Mouse (Mus musculus) lung, postnatal 0 days (tissue): Measurements from ENCODE around the gene Mrgpra2a. TPM values are rescaled to one million over a fixed set of nuclear protein-coding genes. Genes with fewer than 3 reads are reported as not detected.
"Not testable (repeated sequence)": the region's sequence is repeated elsewhere in the genome, so short reads cannot be mapped to it uniquely, and the experiment has no call there.

ENCODE experiments used
- ATAC-seq: fragments of 200-750 bp; cut with Nextera tagmentation; 2 replicates; pipeline ENCODE4 v1.8.0; 2017; ENCODE audit warnings: moderate library complexity
- DNase-seq: peaks from one replicate; pipeline ENCODE4 v3.0.0-alpha.2; 2016; ENCODE audit warnings: low spot score
- H3K27ac ChIP-seq: fragments of 300-500 bp; sonication (generic); 2 replicates; pipeline ENCODE4 v1.5.1; 2014; ENCODE audit warnings: antibody characterized with exemption, mild to moderate bottlenecking, low read length, mixed read lengths
- H3K27me3 ChIP-seq: fragments of 300-500 bp; sonication (generic); replicated peaks from 2 replicates; pipeline ENCODE4 v1.6.1; 2014; ENCODE audit warnings: low read length, mixed read lengths; ENCODE audit not compliant: insufficient read depth
- H3K36me3 ChIP-seq: fragments of 300-500 bp; sonication (generic); 2 replicates; pipeline ENCODE4 v1.6.1; 2014; ENCODE audit warnings: low read length, mixed read lengths; ENCODE audit not compliant: insufficient read depth
- H3K4me1 ChIP-seq: fragments of 300-500 bp; sonication (generic); 2 replicates; pipeline ENCODE4 v1.6.1; 2014; ENCODE audit warnings: antibody characterized with exemption, low read depth, low read length, mixed read lengths; ENCODE audit not compliant: insufficient read depth
- H3K4me2 ChIP-seq: fragments of 300-500 bp; sonication (generic); replicated peaks from 2 replicates; pipeline ENCODE4 v1.6.1; 2014; ENCODE audit warnings: low read depth, mild to moderate bottlenecking, low read length, moderate library complexity, mixed read lengths
- H3K4me3 ChIP-seq: fragments of 300-500 bp; sonication (generic); 2 replicates; pipeline ENCODE4 v1.5.1; 2014; ENCODE audit warnings: low read depth, low read length
- H3K9ac ChIP-seq: fragments of 300-500 bp; sonication (generic); replicated peaks from 2 replicates; pipeline ENCODE4 v1.6.1; 2014; ENCODE audit warnings: low read depth, mild to moderate bottlenecking
- H3K9me3 ChIP-seq: fragments of 300-500 bp; sonication (generic); 2 replicates; pipeline ENCODE4 v1.6.1; 2016; ENCODE audit warnings: low read length, mixed read lengths
- WGBS: fragments of 180-500 bp; shearing (Covaris S2); extraction: QIAGEN DNeasy Blood & Tissue Kit; methylation state at CpG from one replicate; pipeline ENCODE4 v1.1.7; 2014; 5-methylcytosine and 5-hydroxymethylcytosine counted together
- polyA plus RNA-seq: library from polyadenylated mRNA; unstranded; fragments of >200 nt; fragmentation: Nextera tagmentation; extraction: Ambion mirVana; gene quantifications from 2 replicates; pipeline ENCODE4 v1.2.1, GENCODE M21; 2015

The Mrgpra2a gene
- polyA plus RNA-seq, result 0.27 TPM in 1 of 2 replicates, not detected in the other

DNA sequence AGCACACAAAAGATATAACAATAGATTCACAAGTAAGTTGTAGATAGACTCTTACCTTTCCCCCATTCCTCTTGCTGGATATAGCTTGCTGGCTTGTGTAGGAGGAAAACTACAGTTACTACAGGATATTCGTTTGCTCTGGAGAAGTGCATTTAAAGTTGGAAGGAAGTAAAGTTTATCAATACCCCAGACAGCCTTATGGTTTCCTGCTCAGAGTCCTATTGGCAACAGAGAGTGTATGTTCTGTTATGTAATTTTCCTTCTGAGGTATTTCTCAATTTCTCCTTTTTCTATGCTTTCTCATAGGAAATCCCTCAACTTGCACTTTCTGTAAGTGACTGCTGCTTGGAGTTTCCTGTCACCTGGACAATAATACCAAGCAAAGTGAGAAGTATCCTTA lies at the start of gene Mrgpra2a:
Mrgpra2a (minus strand) TSS at position 125 of the 400 bp plus-strand sequence.
- H3K4me1 ChIP-seq, H3K27ac ChIP-seq, H3K9me3 ChIP-seq, ATAC-seq, H3K36me3 ChIP-seq, H3K9ac ChIP-seq, H3K27me3 ChIP-seq, H3K4me3 ChIP-seq, DNase-seq, H3K4me2 ChIP-seq: not testable (repeated sequence)
- WGBS, result no CpG with 5 or more reads among the region's 1 CpGs

DNA sequence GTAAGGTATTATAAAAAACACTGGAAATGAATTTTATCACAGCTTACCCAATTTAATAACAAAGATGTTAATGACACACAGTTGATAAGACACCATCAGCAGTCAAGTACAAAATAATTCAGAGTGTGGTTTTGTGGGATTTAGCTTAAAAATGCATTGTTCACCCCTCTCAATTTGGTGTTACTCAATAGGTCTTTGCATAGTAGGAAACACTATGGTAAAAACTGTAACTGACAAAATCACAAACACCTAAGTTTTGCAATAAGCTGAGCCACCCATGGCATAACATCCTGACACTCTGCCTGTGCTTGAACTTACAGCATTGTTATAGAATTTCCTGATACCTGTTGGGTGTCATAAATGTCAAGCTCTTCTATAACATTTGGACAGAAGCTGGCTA lies 39.3 kb upstream of the Mrgpra2a start:
- DNase-seq, H3K27ac ChIP-seq, H3K27me3 ChIP-seq, H3K36me3 ChIP-seq, H3K9me3 ChIP-seq, ATAC-seq, H3K4me2 ChIP-seq, H3K4me3 ChIP-seq, H3K9ac ChIP-seq, H3K4me1 ChIP-seq: not testable (repeated sequence)

DNA sequence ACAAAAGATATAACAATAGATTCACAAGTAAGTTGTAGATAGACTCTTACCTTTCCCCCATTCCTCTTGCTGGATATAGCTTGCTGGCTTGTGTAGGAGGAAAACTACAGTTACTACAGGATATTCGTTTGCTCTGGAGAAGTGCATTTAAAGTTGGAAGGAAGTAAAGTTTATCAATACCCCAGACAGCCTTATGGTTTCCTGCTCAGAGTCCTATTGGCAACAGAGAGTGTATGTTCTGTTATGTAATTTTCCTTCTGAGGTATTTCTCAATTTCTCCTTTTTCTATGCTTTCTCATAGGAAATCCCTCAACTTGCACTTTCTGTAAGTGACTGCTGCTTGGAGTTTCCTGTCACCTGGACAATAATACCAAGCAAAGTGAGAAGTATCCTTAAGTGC lies 37.5 kb upstream of the Mrgpra2a start:
- not testable (repeated sequence) for ATAC-seq, H3K4me1 ChIP-seq, H3K4me2 ChIP-seq, H3K9me3 ChIP-seq, H3K27ac ChIP-seq, DNase-seq, H3K36me3 ChIP-seq, H3K4me3 ChIP-seq, H3K27me3 ChIP-seq, H3K9ac ChIP-seq
- WGBS, result no CpG with 5 or more reads among the region's 1 CpGs

DNA sequence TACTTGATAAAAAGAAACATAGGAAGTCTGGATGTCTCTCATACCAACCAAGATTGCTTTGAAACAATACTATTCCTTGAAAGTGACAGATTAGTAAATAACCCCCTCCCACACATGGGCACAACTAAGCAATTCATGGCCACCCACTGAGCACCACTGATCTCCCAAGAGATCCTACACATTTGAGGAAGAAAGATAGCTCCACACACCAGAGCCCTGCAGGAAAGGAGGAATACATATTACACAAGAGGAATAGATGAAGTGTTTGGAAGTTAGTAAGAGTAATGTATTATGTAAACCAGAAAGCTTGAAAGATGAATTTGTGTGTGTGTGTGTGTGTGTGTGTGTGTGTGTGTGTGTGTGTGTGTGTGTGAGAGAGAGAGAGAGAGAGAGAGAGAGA lies 31.2 kb upstream of the Mrgpra2a start:
- ATAC-seq, H3K27me3 ChIP-seq, H3K9me3 ChIP-seq, H3K36me3 ChIP-seq, H3K27ac ChIP-seq, H3K9ac ChIP-seq, H3K4me2 ChIP-seq, DNase-seq, H3K4me1 ChIP-seq, H3K4me3 ChIP-seq: not testable (repeated sequence)

DNA sequence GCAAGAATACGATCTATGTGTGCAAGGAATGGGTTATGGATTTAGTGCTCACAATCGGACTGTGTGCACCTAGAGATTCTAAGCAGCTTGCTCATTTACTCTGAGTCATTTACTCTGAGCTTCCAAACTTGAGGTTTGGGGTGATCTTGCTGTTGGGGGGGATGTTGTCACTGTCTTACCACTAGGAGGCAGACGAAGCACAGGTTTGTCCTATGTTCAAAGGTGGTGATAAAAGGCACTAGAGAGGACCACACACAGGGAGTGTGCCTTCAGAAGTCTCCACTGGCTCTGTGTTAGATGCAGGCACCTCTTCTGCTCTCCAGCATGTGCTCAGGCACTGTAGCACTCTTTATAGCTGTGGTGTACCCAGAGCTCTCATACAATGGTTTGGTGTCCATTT lies 22.0 kb upstream of the Mrgpra2a start:
- not testable (repeated sequence) for H3K9ac ChIP-seq, ATAC-seq, H3K9me3 ChIP-seq, H3K36me3 ChIP-seq, H3K27me3 ChIP-seq, DNase-seq, H3K4me1 ChIP-seq, H3K27ac ChIP-seq, H3K4me2 ChIP-seq, H3K4me3 ChIP-seq
- 4% methylated on average over 1 of the region's 3 CpGs for WGBS

DNA sequence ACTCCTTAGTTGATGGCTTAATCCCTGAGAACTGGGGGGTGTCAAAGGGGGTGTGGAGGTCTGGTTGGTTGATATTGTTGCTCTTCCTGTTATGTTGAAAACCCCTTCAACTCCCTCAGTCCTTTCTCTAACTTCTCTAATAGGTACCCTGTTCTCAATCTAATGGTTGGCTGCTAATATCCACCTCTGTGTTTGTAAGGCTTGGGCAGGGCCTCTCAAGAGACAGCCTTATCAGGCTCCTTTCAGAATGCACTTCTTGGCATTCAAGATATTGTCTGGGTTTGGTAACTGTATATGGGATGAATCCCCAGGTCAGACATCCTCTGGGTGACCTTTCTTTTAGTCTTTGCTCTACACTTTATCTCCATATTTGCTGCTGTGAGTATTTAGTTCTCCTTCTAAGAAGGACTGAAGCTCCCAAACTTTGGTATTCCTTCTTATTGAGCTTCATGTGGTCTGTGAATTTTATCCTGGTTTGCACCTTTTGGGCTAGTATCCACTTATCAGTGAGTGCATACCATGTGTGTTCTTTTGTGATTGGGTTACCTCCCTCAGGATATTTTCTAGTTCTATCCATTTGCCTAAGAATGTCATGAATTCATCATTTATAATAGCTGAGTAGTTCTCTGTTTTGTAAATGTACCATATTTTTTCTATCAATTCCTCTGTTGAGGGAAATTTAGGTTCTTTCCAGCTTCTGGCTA lies 13.5 kb upstream of the Mrgpra2a start:
- not testable (repeated sequence) for H3K9ac ChIP-seq, H3K27me3 ChIP-seq, ATAC-seq, DNase-seq, H3K27ac ChIP-seq, H3K4me2 ChIP-seq, H3K36me3 ChIP-seq, H3K9me3 ChIP-seq, H3K4me3 ChIP-seq, H3K4me1 ChIP-seq

DNA sequence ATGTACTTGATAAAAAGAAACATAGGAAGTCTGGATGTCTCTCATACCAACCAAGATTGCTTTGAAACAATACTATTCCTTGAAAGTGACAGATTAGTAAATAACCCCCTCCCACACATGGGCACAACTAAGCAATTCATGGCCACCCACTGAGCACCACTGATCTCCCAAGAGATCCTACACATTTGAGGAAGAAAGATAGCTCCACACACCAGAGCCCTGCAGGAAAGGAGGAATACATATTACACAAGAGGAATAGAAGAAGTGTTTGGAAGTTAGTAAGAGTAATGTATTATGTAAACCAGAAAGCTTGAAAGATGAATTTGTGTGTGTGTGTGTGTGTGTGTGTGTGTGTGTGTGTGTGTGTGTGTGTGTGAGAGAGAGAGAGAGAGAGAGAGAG lies 6.2 kb downstream of the Mrgpra2a start:
- not testable (repeated sequence) for H3K9ac ChIP-seq, ATAC-seq, H3K27ac ChIP-seq, H3K4me2 ChIP-seq, DNase-seq, H3K36me3 ChIP-seq, H3K27me3 ChIP-seq, H3K4me1 ChIP-seq, H3K9me3 ChIP-seq, H3K4me3 ChIP-seq

DNA sequence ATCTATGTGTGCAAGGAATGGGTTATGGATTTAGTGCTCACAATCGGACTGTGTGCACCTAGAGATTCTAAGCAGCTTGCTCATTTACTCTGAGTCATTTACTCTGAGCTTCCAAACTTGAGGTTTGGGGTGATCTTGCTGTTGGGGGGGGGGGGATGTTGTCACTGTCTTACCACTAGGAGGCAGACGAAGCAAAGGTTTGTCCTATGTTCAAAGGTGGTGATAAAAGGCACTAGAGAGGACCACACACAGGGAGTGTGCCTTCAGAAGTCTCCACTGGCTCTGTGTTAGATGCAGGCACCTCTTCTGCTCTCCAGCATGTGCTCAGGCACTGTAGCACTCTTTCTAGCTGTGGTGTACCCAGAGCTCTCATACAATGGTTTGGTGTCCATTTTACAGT lies 15.5 kb downstream of the Mrgpra2a start:
- not testable (repeated sequence) for H3K4me1 ChIP-seq, H3K9ac ChIP-seq, ATAC-seq, H3K4me3 ChIP-seq, DNase-seq, H3K27ac ChIP-seq, H3K9me3 ChIP-seq, H3K36me3 ChIP-seq, H3K4me2 ChIP-seq, H3K27me3 ChIP-seq
- WGBS, result 0% methylated on average over 1 of the region's 2 CpGs

DNA sequence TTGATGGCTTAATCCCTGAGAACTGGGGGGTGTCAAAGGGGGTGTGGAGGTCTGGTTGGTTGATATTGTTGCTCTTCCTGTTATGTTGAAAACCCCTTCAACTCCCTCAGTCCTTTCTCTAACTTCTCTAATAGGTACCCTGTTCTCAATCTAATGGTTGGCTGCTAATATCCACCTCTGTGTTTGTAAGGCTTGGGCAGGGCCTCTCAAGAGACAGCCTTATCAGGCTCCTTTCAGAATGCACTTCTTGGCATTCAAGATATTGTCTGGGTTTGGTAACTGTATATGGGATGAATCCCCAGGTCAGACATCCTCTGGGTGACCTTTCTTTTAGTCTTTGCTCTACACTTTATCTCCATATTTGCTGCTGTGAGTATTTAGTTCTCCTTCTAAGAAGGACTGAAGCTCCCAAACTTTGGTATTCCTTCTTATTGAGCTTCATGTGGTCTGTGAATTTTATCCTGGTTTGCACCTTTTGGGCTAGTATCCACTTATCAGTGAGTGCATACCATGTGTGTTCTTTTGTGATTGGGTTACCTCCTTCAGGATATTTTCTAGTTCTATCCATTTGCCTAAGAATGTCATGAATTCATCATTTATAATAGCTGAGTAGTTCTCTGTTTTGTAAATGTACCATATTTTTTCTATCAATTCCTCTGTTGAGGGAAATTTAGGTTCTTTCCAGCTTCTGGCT lies 24.0 kb downstream of the Mrgpra2a start:
- ATAC-seq, H3K27me3 ChIP-seq, DNase-seq, H3K4me3 ChIP-seq, H3K4me2 ChIP-seq, H3K4me1 ChIP-seq, H3K9me3 ChIP-seq, H3K36me3 ChIP-seq, H3K27ac ChIP-seq, H3K9ac ChIP-seq: not testable (repeated sequence)
